Mouse (Mus musculus) urinary bladder, adult 2 months (tissue): ENCODE measurements around the gene Ccdc141. TPM values are rescaled to one million over a fixed set of nuclear protein-coding genes. Genes with fewer than 3 reads are reported as not detected.

Experiments used
- DNase-seq: peaks from one replicate; pipeline ENCODE4 v3.0.0; 2022; ENCODE audit warnings: low spot score
- polyA plus RNA-seq: library from polyadenylated mRNA; depleted of rRNA; stranded (reverse); fragments of >200 nt; gene quantifications from 2 replicates; pipeline ENCODE4 v1.2.3, GENCODE M21; 2012; rRNA removed

Ccdc141 gene
- polyA plus RNA-seq: 5.1 and 5.4 TPM in 2 replicates

DNA sequence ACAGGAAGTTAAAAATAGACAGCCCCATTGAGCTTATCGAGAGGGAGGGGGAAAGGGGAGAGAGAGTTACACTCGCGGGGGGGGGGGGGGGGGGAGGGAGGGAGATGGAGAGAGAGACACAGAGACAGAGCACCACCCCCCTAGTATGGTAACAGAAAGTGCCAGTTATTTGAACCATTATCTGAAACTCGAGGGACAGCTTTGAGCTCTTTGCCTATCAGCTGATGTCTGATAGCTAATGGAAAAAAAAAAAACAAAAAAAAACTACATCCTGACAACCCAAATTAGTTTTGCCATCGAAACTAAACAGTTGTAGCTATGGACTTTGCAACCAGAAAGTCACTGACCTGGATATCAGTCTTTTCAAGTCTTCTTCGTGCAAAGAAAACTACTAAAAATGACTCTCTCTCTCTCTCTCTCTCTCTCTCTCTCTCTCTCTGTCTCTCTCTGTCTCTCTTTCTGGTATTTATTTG, at the start of gene Ccdc141:
TSS of gene Ccdc141 (minus strand) at position 4 of the 473 bp plus-strand sequence.
- no peak for DNase-seq

DNA sequence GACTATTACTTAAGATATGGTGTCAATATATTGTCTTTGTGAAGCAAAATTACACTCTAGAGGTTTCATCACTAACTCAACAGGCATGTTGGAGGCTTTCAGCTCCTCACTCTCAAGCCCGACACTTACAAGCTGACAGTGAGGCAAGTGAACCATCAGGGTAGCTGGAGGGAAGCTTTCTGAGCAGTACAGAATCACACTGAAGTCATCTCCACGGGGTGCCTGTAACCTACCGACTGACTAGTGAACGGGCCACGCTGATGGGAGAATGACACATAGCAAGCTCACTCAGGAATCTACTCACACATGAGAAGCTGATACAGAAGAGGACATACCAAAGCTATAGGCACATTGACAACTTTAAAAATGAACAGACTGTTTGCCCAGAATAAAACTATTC, 42.4 kb upstream of the Ccdc141 start:
- DNase-seq: no peak

DNA sequence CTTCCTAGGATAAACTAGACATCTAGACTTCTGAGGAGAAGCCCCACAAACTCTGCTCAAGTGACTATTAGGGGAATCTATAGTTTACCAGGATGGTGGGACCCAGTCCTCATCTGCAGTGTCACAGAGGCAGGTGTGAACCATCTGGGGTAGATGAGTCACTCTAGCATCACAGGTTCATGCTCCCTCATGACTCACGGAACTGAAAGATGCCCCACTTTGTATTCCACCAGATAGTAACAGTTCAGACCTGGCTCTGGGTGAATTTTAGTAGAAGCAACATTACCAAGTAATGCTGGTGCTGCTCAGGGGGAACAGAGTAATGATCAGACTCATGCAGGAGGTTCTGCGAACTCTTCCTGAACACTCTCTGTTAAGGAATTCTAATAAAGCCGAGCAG, 36.5 kb upstream of the Ccdc141 start:
- no peak for DNase-seq

DNA sequence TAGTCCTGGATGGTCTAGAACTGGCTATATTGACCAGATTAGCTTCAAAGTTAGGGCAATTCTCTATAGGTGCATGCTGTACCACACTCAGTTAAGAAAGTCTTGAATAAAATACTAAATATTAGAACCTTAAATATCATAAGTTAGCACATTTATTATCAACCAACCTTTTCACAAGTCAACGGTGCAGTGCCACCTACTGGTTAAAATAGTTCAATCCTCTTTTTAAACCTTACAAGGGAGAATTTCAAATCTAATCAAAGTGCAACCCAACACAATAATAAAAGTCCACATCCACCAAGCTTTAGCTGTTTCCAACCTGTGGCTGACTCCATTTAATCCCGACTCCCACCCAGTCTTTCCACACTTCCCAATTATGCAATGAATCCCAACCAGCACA, 33.5 kb upstream of the Ccdc141 start:
- no peak for DNase-seq

DNA sequence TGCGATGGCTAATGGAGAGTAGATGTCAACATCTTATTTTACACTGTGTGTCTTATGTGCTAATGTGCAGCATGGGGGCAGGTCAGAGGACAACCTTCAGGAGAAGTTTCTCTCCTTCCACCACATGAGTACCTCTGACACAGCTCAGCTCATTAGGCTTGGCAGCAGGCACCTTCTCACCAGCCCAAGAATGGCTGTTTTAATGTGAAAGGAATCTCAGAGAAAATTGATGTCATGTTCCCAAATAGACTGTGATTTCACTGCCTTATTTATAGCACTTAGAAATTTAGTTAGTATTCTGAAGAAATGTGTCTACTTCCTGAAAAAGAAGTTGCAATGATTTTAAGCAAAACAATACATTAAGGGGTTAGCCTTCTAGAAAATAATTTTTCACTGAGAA, 31.5 kb upstream of the Ccdc141 start:
- no peak for DNase-seq

DNA sequence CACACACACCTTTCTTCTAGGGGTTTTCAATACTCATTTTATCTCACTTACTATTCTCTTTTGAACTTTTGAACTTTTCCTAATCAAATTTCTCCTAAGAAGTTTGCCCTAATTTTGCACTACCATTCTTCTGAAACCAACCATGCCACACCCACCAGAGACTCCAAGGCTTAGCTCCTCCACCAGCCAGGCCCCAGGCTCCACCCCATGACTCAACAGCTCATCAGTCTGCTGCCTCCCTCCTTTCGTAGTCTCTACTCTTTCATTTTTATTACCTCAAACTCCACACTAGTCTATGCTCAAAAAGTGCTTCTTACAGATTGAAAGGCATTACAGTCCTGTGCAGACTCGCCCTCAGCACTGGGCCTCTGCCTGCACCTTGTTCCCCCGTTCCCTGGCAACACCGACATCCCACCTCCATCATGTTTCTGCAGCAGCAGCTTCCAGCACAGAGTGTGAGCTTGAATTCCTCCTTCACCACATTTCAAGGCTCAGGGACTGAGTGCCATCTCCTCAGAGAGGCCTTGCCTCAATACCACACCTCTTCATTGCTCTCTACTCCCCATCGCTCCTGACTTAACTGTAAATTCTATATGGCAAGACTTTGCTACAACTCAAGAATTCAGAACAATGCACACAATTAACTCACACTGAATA, 30.6 kb upstream of the Ccdc141 start:
- no peak for DNase-seq

DNA sequence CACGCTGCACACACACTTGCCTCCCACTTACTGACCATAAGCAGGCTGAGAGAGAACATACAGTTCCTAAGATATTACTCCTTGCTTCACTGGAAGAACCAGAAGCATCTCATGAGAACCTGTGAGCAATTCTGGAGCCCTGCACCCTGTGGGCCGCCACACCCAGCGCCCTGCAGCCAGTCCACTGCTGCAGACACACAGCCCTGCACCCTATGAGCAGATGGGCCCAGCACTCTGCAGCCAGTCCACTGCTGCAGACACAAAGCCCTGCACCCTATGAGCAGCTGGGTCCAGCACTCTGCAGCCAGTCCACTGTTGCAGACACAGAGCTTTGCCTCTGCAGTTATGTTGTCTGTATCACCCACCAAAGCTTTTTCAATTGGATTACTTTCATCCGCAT, 29.9 kb upstream of the Ccdc141 start:
- no peak for DNase-seq

DNA sequence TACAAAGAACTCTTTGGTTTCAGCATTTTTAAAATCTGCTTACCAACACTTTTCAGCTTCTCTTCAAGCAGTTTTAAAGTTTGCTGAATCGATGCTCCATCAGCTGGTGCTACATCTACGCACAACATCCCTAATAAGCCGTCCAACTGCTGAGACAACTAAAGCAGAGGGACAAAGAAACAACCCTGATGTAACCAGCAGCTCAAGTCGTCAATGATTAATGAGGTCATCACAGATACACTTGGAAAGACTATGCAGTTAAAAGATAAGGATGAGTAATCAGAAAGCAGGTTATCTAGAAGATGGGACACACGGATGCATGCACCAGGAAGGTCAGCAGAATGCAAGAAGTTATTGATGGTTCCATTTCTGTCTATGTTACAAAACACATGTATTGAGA, 27.8 kb upstream of the Ccdc141 start:
- DNase-seq: no peak

DNA sequence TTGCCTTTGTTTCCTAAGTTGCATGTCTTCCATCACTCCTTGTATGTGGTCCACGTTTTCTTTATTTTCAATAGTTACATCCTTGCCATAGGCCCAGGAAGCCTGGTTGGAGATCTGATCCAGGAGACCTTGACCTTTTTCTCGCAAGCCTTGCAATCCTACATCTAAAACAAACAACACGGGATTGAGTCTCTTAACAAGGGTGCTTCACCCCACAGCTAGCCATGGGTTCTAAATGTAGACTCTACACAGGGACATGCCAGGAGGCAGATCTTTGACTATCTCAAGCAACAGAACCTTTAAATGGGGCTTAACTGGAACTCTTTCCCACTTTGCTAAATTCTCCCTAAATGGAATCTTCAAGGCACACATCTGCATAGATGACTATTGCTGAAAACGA, 26.4 kb upstream of the Ccdc141 start:
- no peak for DNase-seq

DNA sequence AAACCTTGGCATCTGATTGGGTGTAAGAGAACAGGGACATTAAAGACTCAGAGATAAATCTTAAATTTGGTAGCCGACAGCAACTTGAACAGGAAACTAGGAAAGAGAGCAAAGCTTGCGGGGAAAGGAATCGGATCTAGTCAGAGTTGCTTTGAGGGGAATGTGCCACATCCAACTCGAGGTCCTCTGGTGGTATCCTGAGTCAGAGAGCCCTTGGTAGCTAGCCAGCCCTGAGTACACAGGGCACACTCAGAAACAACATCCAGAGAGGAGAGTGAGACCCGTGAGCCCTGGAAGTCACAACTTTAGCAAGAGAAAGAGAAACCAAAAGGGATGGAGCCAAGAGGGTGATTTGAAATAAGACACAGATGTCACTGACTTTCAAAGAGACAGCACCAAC, 24.6 kb upstream of the Ccdc141 start:
- DNase-seq: no peak

DNA sequence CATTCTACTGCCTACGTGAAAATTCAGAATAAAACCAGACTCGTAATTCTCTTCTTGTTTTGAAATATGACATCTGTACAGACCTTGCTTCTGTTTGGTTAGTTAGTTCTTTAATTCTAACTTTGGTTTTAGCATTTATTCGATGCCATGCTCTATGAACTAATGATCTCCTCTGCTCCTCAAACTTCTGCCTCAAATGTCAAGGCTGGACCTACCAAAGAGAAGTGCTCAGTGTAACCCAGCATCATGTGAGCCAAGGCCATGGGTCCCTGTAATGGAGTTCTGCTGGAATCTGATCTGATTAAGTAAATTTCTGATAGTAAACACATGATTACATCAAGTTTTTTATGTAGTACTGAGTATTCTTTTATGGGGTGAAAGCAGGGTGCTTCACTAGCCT, 21.4 kb upstream of the Ccdc141 start:
- no peak for DNase-seq

DNA sequence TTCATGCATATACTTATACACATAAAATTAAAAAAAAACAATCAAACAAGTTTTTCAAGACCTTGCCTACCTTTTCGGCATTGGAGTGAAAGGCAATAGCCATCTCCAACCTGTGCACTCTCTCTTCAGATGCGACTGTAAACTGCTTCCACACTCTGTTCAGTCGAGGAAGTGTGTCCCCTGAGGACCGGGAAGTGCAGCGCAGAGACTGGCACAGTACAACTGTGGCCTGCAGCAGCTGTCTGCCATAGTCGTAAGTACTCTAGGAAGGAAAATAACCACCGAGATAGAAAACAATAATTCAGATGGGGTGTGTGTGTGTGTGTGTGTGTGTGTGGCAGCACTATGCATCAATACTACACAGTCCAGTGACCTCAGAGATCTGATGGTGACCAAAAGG, 20.5 kb upstream of the Ccdc141 start:
- DNase-seq: no peak

DNA sequence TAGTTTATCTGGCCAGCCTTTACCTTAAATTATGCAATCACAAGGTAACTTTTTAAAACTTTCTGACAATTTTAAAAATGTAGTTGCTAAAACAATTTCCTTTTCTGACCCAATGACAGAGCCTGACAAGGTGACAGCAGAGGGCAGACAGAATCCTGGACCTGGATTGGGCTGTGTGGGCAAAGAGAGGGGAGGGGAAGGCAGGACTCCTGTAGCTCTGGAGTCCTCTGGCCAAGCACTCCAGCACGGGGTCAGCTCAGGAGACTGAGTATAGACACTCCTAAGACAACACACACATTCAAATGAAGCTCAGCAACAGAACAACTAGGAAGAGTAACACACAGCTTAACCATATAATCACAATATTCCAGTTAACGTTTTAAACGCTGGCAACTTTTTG, 19.9 kb upstream of the Ccdc141 start:
- no peak for DNase-seq

DNA sequence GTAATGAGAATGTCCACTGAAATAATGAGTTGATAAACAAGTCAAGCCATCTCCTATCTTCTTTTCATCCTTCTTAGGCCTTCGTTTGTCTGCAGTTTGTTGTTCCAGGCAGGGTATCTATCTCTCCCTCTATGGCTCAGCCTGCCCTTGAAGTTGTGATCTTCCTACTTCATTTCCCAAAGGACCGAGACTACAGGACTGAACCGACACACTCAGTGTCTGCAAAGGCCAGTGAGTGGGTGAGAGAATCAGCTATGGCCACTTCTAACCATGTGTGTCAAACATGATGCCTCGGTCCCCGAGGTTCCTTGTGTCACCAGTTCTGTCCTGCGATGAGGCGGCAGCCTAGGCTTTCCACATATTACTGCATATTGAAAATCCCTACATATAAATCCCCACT, 19.2 kb upstream of the Ccdc141 start:
- DNase-seq: no peak

DNA sequence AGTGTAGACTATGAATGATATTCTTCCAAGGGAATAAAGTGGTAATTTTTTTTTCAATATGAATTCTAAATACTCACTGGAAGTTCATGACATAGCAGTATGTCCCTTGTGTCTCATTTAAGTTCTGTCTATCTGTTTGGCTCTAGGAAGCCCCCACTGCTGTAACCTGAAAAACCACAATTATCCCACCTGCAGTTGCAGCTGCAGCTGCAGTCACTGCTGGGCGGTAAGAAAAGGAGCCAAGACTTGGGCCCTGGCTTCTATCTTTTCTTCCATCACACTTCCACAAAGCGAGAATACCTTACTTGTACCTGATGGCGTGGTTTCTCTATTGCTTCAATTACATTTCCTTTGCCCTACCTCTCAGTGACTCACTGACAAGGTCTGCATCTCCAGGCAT, 17.1 kb upstream of the Ccdc141 start:
- no peak for DNase-seq

DNA sequence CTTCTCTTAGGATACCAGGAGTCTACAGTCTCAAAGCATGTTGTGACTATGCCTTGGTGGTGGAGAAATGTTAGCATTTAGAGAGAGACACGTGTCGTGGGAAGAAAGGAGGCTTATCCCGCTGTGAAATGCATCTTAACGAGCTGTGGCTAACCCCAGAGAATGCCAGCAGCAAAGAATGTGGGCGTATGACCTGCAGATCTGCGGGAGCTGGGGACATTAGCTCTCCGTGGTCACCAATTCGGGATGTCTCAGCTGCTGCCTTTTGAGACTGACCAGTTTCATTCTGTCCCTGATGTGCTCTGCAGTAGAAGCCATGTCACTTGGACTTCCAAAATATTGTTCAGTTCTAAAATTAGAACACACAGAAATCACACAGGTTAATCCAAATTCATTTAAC, 16.5 kb upstream of the Ccdc141 start:
- DNase-seq: no peak

DNA sequence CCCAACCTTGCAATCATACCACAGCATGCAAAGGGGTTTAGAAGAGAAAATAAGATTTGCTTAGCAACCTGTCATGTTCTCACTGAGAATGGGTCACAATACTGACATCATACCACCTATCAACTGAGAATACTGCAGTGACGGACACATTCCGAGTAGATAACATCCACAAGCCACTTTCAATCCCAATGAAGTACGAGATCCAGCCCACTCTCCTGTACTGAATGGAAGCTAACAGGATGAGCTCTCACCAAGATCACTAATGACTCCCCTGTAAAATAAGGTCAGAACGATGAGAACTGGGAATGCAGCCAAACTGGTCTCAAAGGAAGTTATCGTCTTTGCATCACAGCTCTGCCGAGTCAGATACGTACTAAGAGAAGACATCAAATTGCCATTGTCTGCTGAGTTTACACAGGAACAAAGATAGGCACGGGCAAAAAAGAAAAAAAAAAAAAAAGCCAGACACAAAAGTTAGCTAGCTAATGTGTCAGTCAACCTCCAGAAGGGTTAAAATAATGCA, 13.7 kb upstream of the Ccdc141 start:
- no peak for DNase-seq

DNA sequence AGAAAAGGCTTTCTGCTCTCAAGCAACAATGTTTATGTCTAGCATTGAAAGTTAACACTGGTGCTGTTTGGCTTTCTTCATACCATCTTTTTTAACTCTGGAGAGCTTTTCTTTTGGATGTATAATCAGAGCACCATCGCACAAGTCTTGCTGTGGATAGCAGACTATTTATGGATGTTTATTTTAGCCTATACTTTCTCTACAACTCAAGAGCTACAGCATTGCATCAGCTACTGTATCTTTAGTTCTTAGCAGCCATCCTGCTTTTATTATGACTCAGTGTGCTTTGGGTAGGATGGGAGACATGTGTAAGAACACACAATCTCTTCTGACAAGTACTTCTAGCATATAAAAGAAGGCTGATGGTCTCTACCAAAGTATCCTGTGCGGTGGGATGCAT, 13.2 kb upstream of the Ccdc141 start:
- DNase-seq: no peak

DNA sequence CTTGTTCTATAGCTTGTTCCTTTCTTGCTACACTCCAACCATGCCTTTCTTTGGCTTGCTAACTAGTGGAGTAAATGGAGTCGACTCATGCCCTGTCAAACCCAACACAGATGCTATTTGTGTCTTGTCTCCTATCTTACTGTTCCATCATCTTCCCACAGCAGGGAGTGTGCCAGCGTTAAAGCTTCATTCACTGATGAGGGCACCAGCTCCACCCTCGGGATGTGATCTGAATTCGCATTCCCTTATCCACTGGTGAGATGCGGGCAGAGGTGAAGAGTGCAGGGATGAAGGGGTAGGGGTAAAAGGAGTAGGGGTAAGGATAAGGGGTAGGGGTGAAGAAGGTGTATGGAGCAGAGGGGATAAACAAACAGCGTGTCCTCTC, 12.6 kb upstream of the Ccdc141 start:
- no peak for DNase-seq

DNA sequence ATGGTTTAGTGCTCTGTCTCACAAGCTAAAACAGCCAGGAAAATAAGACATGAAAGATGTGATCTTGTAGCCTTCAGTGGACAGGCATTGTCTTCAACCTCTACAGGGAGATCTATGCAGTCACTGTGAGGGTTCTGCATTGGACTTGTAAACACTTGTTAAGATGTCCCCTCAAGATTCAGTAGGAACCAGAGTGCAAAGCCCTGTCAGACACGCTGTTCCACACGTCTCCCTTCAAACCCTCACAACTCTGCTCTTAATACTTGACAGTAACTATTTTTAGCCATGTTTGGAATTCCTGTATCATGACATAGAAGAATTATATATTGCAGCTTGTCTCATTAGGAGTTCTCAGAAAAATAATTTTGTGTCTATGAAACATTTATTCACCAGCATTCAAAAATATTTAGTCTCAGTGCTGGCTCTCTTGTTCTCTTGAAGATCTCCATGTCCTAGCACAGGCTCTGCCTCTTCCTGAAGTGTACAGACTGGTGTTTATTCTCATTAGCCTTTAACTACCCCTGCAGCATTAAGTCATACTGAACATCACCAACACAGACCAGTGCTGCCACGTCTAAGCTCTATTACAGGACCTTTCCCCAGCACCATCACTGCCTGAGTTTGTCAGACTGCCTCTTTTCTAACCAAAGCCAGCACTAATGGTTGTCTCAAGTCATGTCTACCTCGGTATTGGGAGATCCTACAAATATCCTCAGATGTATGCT, 12.0 kb upstream of the Ccdc141 start:
- no peak for DNase-seq

DNA sequence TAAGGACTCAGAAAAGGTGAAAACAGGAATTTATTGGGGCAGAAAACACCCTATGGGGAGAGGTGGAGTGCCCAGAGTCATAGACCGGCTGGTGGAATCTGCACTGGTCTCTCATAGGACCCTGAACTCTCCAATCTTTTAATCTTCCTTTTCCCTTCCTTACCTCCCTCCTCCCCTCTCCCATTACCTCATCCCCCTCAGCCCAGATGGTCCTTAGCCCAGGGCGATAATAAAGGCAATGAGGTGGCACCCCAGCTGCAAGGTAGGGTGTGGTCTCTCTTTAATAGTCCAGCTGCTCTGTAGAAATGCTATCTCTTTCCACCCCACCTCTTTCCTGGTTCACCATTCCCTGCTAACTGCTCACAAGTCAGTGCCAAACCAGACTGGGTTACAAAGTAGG, 7.0 kb upstream of the Ccdc141 start:
- no peak for DNase-seq

DNA sequence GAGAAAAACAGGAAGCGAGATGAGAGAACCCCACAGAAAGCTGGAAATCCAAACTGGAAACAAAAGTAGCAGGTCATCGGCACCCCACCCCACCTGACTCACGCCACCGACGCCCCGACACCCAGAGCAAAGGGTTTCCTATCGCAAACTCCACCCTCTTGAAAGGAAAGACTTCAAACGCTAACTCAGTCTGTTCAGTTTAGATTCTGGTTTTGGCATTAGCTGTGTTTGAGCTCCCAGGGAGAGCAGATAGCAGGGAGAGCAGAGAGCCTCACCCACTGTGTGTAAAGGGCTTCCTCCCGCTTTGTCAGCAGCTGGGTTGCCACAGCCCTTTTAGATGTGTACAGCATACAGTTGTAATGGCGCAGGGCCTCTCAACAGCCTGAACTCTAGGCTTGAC, 6.0 kb upstream of the Ccdc141 start:
- DNase-seq: no peak

DNA sequence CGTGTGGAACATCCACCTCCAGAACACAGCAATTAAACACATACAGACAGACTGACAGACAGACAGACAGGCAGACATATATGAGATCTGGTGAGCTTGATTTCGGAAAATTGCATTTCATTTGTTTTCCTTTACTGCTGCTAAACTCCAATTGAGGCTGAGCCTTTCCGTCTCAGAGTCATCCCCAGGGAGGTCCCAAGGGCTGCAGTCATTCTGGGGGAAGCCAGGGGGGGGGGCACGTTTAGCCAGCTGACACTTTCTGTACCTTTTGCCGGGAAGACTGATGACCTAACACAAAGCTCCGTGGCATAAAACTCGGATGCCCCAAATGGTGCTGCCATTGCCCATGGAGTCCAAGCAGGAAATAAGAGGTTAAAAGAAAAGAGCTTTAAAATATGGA, 5.0 kb upstream of the Ccdc141 start:
- no peak for DNase-seq

DNA sequence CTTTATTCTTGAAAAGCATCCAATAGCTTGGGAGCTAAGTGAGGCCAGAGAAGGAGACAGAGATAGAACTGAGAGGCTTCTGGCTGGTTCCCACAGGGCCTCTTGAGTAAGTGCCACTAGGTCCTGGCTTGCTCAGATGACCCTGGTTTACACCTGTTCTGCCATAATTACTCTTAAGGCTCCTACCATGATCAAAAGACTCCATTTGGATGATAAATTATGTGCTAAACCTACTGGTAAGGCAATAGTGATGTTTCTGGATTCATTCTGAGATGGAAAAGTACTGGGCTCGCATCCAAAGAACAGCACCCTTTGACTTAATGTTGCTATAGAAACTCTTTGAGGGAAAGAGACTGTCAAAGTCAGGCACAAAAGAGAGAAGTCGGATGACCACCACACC, 3.9 kb upstream of the Ccdc141 start:
- no peak for DNase-seq
